Mouse (Mus musculus): ENCODE data around the gene Tesc. TPM values are rescaled to one million over a fixed set of nuclear protein-coding genes. Genes with fewer than 3 reads are reported as not detected.

The Tesc gene
- total RNA-seq, 2 experiments from 2014 or later, result 0.82 to 8.5 TPM

GRCm38 (mm10) chr5:118095849-118096248 lies 68.3 kb downstream of the Tesc start:
- peak; percentile 52 for ATAC-seq (replicated peaks; ENCODE audit: poor library complexity, severe bottlenecking)

GRCm38 (mm10) chr5:118096317-118096716 lies 68.8 kb downstream of the Tesc start:
- no peak for ATAC-seq (replicated peaks; ENCODE audit: poor library complexity, severe bottlenecking)

GRCm38 (mm10) chr5:118099069-118099869 lies 71.7 kb downstream of the Tesc start:
- ATAC-seq (replicated peaks; ENCODE audit: poor library complexity, severe bottlenecking), result no peak

- no peak for ATAC-seq (replicated peaks; ENCODE audit: poor library complexity, severe bottlenecking)
Observed at GRCm38 (mm10) chr5:118099870-118100478, 72.4 kb downstream of the Tesc start.

- no peak for ATAC-seq (replicated peaks; ENCODE audit: poor library complexity, severe bottlenecking)
Observed at GRCm38 (mm10) chr5:118105536-118105935, 78.0 kb downstream of the Tesc start.

- ATAC-seq (replicated peaks; ENCODE audit: poor library complexity, severe bottlenecking), result no peak
Observed at GRCm38 (mm10) chr5:118106667-118107066, 79.1 kb downstream of the Tesc start.

- ATAC-seq (replicated peaks; ENCODE audit: poor library complexity, severe bottlenecking), result no peak
Observed at GRCm38 (mm10) chr5:118108124-118108793, 80.7 kb downstream of the Tesc start.

GRCm38 (mm10) chr5:118108794-118109440 lies 81.4 kb downstream of the Tesc start:
- ATAC-seq (replicated peaks; ENCODE audit: poor library complexity, severe bottlenecking), result no peak

Other genes starting within 250 kb of the Tesc start
- gene Nos1, start 246.7 kb upstream of the Tesc start, total RNA-seq (2014; fragmentation: Nextera tagmentation), result not detected in 2 replicates
- not detected in 2 replicates for gene Nos1, start 246.7 kb upstream of the Tesc start, total RNA-seq (2017)
- 12.2 and 13.8 TPM in 2 replicates for gene Fbxo21, start 51.0 kb upstream of the Tesc start, total RNA-seq (2014; fragmentation: Nextera tagmentation)
- 14.0 and 19.5 TPM in 2 replicates for gene Fbxo21, start 51.0 kb upstream of the Tesc start, total RNA-seq (2017)
- gene Fbxw8, start 127.7 kb downstream of the Tesc start, total RNA-seq (2014; fragmentation: Nextera tagmentation), result 18.8 and 25.5 TPM in 2 replicates
- gene Fbxw8, start 127.7 kb downstream of the Tesc start, total RNA-seq (2017), result 22.4 and 25.6 TPM in 2 replicates
- gene Hrk, start 136.9 kb downstream of the Tesc start, total RNA-seq (2014; fragmentation: Nextera tagmentation), result not detected in 2 replicates
- not detected in 2 replicates for gene Hrk, start 136.9 kb downstream of the Tesc start, total RNA-seq (2017)
- not detected in 2 replicates for gene Rnft2, start 217.4 kb downstream of the Tesc start, total RNA-seq (2014; fragmentation: Nextera tagmentation)
- not detected in 2 replicates for gene Rnft2, start 217.4 kb downstream of the Tesc start, total RNA-seq (2017)
- gene 2410131K14Rik, start 217.5 kb downstream of the Tesc start, total RNA-seq (2014; fragmentation: Nextera tagmentation), result 1.0 and 2.3 TPM in 2 replicates
- 1.5 and 1.6 TPM in 2 replicates for gene 2410131K14Rik, start 217.5 kb downstream of the Tesc start, total RNA-seq (2017)

Data from granulocyte monocyte progenitor cell, adult 5-6 weeks (primary cell).